9 mouse cellular contexts compared by ENCODE assay signal in the genomic region with DNA sequence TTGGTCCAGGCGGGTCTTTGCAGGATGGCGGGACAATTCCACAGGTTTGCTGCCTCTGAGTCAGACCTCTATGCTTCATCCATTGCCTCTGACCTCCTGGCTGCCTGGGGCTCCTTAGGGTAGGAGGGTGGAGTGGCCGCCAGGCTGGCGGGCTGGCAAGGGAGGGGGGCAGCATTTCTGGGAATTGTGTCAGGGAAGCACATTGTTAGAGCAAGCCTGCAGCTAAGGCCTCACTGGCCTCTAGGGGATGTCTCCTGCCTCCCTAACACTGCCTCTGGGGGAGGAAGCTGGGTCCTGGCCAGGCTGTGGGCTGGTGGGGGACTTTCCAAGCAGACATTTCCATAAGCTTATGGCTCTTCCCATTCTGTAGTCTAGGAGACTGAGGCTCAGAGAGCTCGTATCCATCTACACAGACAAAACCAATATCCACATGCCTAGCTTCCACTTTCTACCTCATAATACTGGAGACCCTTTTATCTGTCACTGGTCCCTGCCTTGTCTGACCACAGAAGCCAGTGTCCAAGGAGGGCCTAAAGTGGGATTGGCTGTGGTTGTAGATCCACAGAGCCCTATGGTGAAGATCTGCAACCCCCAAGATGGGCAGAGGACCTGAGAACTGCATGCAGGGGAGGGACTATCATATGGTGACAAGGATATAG. TPM values are rescaled to one million over a fixed set of nuclear protein-coding genes. Genes with fewer than 3 reads are reported as not detected.
A peak's percentile ranks its signal among the peaks of the same experiment; 100 is the strongest.
DNase-seq lines count a peak whose midpoint lies in the region; ATAC-seq and TF ChIP-seq lines count a peak whose summit lies in the region.
"Had no signal": no experiment of that assay in that cellular context is flagged by ENCODE, and none has a peak within 500 bp of the region (broad histone marks: within the 10 kb centered on the region; RNA-seq: fewer than 3 reads in every experiment).

No protein-coding gene starts in this region.

- 0 out of 2 replicates have a peak, but pooled peaks have one; percentile 19 for TF ChIP-seq CTCF in hindbrain, postnatal 0 days (IDR thresholded peaks at IDR 0.05; ENCODE audit: low read depth)
- TF ChIP-seq CTCF in lung, postnatal 0 days (IDR thresholded peaks at IDR 0.05): peak; percentile 66

- no peaks in the 10 kb centered on the region for H3K9me3 ChIP-seq in hindbrain, embryonic 10.5 days
- no peaks in the 10 kb centered on the region for H3K9me3 ChIP-seq in hindbrain, embryonic 14.5 days (ENCODE audit: control insufficient read depth, low read length)
- H3K9me3 ChIP-seq in embryonic facial prominence, embryonic 13.5 days: no peaks in the 10 kb centered on the region
- no peaks in the 10 kb centered on the region for H3K9me3 ChIP-seq in hindbrain, postnatal 0 days (ENCODE audit: low read length)
- H3K9me3 ChIP-seq in lung, postnatal 0 days (ENCODE audit: low read length): no peaks in the 10 kb centered on the region

- H3K9ac ChIP-seq in hindbrain, embryonic 14.5 days: no peak overlapping the region
- 0 out of 2 replicates have a peak overlapping the region, but pooled peaks have one; percentile 21 for H3K9ac ChIP-seq in embryonic facial prominence, embryonic 13.5 days
- H3K9ac ChIP-seq in hindbrain, postnatal 0 days (replicated peaks; ENCODE audit: low read length): no peak overlapping the region
- H3K9ac ChIP-seq in lung, postnatal 0 days (replicated peaks; ENCODE audit: low read depth): no peak overlapping the region

- H3K36me3 ChIP-seq in hindbrain, embryonic 10.5 days: no peaks in the 10 kb centered on the region
- H3K36me3 ChIP-seq in hindbrain, embryonic 14.5 days (replicated peaks; ENCODE audit: control insufficient read depth, insufficient read depth): no peaks in the 10 kb centered on the region
- H3K36me3 ChIP-seq in embryonic facial prominence, embryonic 13.5 days: no peaks in the 10 kb centered on the region
- no peaks in the 10 kb centered on the region for H3K36me3 ChIP-seq in hindbrain, postnatal 0 days (ENCODE audit: insufficient read depth, low read length)
- no peaks in the 10 kb centered on the region for H3K36me3 ChIP-seq in lung, postnatal 0 days (ENCODE audit: insufficient read depth, low read length)

- peak overlapping the region; percentile 86 for H3K27ac ChIP-seq in hindbrain, embryonic 10.5 days
- H3K27ac ChIP-seq in hindbrain, embryonic 14.5 days: no peak overlapping the region
- peak overlapping the region; percentile 44; the same call in 1 of the 2 replicates for H3K27ac ChIP-seq in embryonic facial prominence, embryonic 13.5 days
- peak overlapping the region; percentile 8; the same call in 1 of the 2 replicates for H3K27ac ChIP-seq in hindbrain, postnatal 0 days
- H3K27ac ChIP-seq in lung, postnatal 0 days (ENCODE audit: low read length): peak overlapping the region; percentile 76

- H3K27me3 ChIP-seq in hindbrain, embryonic 10.5 days (ENCODE audit: insufficient read depth, poor library complexity, severe bottlenecking): peaks cover 32% of the 10 kb centered on the region
- peaks cover 10% of the 10 kb centered on the region for H3K27me3 ChIP-seq in hindbrain, embryonic 14.5 days (ENCODE audit: control insufficient read depth, insufficient read depth, low read length)
- peaks cover 15% of the 10 kb centered on the region for H3K27me3 ChIP-seq in embryonic facial prominence, embryonic 13.5 days
- H3K27me3 ChIP-seq in hindbrain, postnatal 0 days (ENCODE audit: insufficient read depth, low read length): 0 out of 2 replicates have a peak, but pooled peaks cover 3% of the 10 kb centered on the region
- peaks cover 5% of the 10 kb centered on the region; the same call in 1 of the 2 replicates for H3K27me3 ChIP-seq in lung, postnatal 0 days (replicated peaks; ENCODE audit: insufficient read depth, low read length)

- H3K4me3 ChIP-seq in hindbrain, embryonic 10.5 days: no peak overlapping the region
- H3K4me3 ChIP-seq in hindbrain, embryonic 14.5 days (replicated peaks; ENCODE audit: low read length): no peak overlapping the region
- H3K4me3 ChIP-seq in embryonic facial prominence, embryonic 13.5 days: no peak overlapping the region
- H3K4me3 ChIP-seq in hindbrain, postnatal 0 days (ENCODE audit: low read length): no peak overlapping the region
- no peak overlapping the region for H3K4me3 ChIP-seq in lung, postnatal 0 days (ENCODE audit: low read depth, low read length)

- H3K4me2 ChIP-seq in hindbrain, embryonic 14.5 days (replicated peaks): no peak overlapping the region
- H3K4me2 ChIP-seq in embryonic facial prominence, embryonic 13.5 days: no peak overlapping the region
- H3K4me2 ChIP-seq in hindbrain, postnatal 0 days (ENCODE audit: low read depth, low read length): no peak overlapping the region
- H3K4me2 ChIP-seq in lung, postnatal 0 days (replicated peaks; ENCODE audit: low read depth, low read length): no peak overlapping the region

- no peak for ATAC-seq in hindbrain, embryonic 14.5 days (ENCODE audit: low FRiP score)
- no peak for ATAC-seq in embryonic facial prominence, embryonic 13.5 days (ENCODE audit: insufficient number of reproducible peaks, insufficient read depth, low FRiP score, low TSS enrichment, low read depth)
- ATAC-seq in hindbrain, postnatal 0 days: no peak
- ATAC-seq in lung, postnatal 0 days: peak; percentile 60

- WGBS in hindbrain, embryonic 10.5 days: 54% methylated on average over 5 of the region's 5 CpGs
- WGBS in hindbrain, embryonic 14.5 days: 56% methylated on average over 5 of the region's 5 CpGs
- 49% methylated on average over 5 of the region's 5 CpGs for WGBS in embryonic facial prominence, embryonic 13.5 days
- 54% methylated on average over 5 of the region's 5 CpGs for WGBS in hindbrain, postnatal 0 days
- WGBS in lung, postnatal 0 days: 58% methylated on average over 5 of the region's 5 CpGs

- DNase-seq in hindbrain, embryonic 10.5 days (ENCODE audit: low spot score): no peak
- no peak for DNase-seq in hindbrain, embryonic 14.5 days (ENCODE audit: low spot score)
- no peak for DNase-seq in hindbrain, postnatal 0 days (ENCODE audit: low spot score)
- peak; percentile 64 for DNase-seq in lung, postnatal 0 days (ENCODE audit: low spot score)
- DNase-seq in yolk sac, embryonic 10.5 days (ENCODE audit: low spot score): no peak
- DNase-seq in spleen, adult 18-20 months: no peak
- DNase-seq in T-cell, adult 2 months (ENCODE audit: low spot score): no peak

- peak; percentile 60 for TF ChIP-seq EP300 in lung, postnatal 0 days (IDR thresholded peaks at IDR 0.05)

- peaks cover 74% of the 10 kb centered on the region for H3K4me1 ChIP-seq in hindbrain, embryonic 10.5 days (replicated peaks)
- H3K4me1 ChIP-seq in hindbrain, embryonic 14.5 days (replicated peaks; ENCODE audit: control insufficient read depth, insufficient read depth, low read length): peaks cover 27% of the 10 kb centered on the region
- peaks cover 39% of the 10 kb centered on the region for H3K4me1 ChIP-seq in embryonic facial prominence, embryonic 13.5 days
- H3K4me1 ChIP-seq in hindbrain, postnatal 0 days (ENCODE audit: insufficient read depth, low read length): peaks cover 22% of the 10 kb centered on the region
- H3K4me1 ChIP-seq in lung, postnatal 0 days (ENCODE audit: insufficient read depth, low read depth, low read length): peaks cover 5% of the 10 kb centered on the region; the same call in 1 of the 2 replicates

RNA-seq across cellular contexts. Expression of gene Tcea2, which starts 2.9 kb away (rescaled TPM):
- polyA plus RNA-seq in hindbrain, embryonic 10.5 days (2016; fragmentation: Nextera tagmentation; extraction: Ambion mirVana): 14.4 and 17.7 TPM in 2 replicates
- polyA plus RNA-seq in hindbrain, embryonic 14.5 days (2014; fragmentation: Nextera tagmentation; extraction: Ambion mirVana): 40.6 and 50.4 TPM in 2 replicates
- 30.4 and 33.0 TPM in 2 replicates for polyA plus RNA-seq in embryonic facial prominence, embryonic 13.5 days (2015; fragmentation: Nextera tagmentation; extraction: Ambion mirVana)
- total RNA-seq in hindbrain, postnatal 0 days (2014; rRNA removed): 37.2 and 50.2 TPM in 2 replicates
- 48.7 and 54.3 TPM in 2 replicates for polyA plus RNA-seq in hindbrain, postnatal 0 days (2015; fragmentation: Nextera tagmentation; extraction: Ambion mirVana)
- 14.1 and 15.3 TPM in 2 replicates for polyA plus RNA-seq in lung, postnatal 0 days (2015; fragmentation: Nextera tagmentation; extraction: Ambion mirVana)

RNA-seq across cellular contexts. Expression of gene Sox18, which starts 5.8 kb away (rescaled TPM):
- 21.4 and 21.7 TPM in 2 replicates for polyA plus RNA-seq in hindbrain, embryonic 10.5 days (2016; fragmentation: Nextera tagmentation; extraction: Ambion mirVana)
- polyA plus RNA-seq in hindbrain, embryonic 14.5 days (2014; fragmentation: Nextera tagmentation; extraction: Ambion mirVana): 19.3 and 20.9 TPM in 2 replicates
- 88.3 and 92.4 TPM in 2 replicates for polyA plus RNA-seq in embryonic facial prominence, embryonic 13.5 days (2015; fragmentation: Nextera tagmentation; extraction: Ambion mirVana)
- total RNA-seq in hindbrain, postnatal 0 days (2014; rRNA removed): 10.8 and 14.7 TPM in 2 replicates
- polyA plus RNA-seq in hindbrain, postnatal 0 days (2015; fragmentation: Nextera tagmentation; extraction: Ambion mirVana): 10.6 and 11.6 TPM in 2 replicates
- polyA plus RNA-seq in lung, postnatal 0 days (2015; fragmentation: Nextera tagmentation; extraction: Ambion mirVana): 134 and 161 TPM in 2 replicates

RNA-seq across cellular contexts. Expression of gene Rgs19, which starts 16.6 kb away (rescaled TPM):
- polyA plus RNA-seq in hindbrain, embryonic 10.5 days (2016; fragmentation: Nextera tagmentation; extraction: Ambion mirVana): 69.1 and 79.2 TPM in 2 replicates
- polyA plus RNA-seq in hindbrain, embryonic 14.5 days (2014; fragmentation: Nextera tagmentation; extraction: Ambion mirVana): 69.0 and 73.0 TPM in 2 replicates
- 83.5 and 86.1 TPM in 2 replicates for polyA plus RNA-seq in embryonic facial prominence, embryonic 13.5 days (2015; fragmentation: Nextera tagmentation; extraction: Ambion mirVana)
- total RNA-seq in hindbrain, postnatal 0 days (2014; rRNA removed): 57.9 and 94.0 TPM in 2 replicates
- polyA plus RNA-seq in hindbrain, postnatal 0 days (2015; fragmentation: Nextera tagmentation; extraction: Ambion mirVana): 50.6 and 56.8 TPM in 2 replicates
- polyA plus RNA-seq in lung, postnatal 0 days (2015; fragmentation: Nextera tagmentation; extraction: Ambion mirVana): 32.7 and 33.3 TPM in 2 replicates

RNA-seq across cellular contexts. Expression of gene Gm29797, which starts 20.4 kb away (rescaled TPM):
- not detected in 2 replicates for polyA plus RNA-seq in hindbrain, embryonic 10.5 days (2016; fragmentation: Nextera tagmentation; extraction: Ambion mirVana)
- 0.27 TPM in 1 of 2 replicates, not detected in the other for polyA plus RNA-seq in hindbrain, embryonic 14.5 days (2014; fragmentation: Nextera tagmentation; extraction: Ambion mirVana)
- polyA plus RNA-seq in embryonic facial prominence, embryonic 13.5 days (2015; fragmentation: Nextera tagmentation; extraction: Ambion mirVana): not detected in 2 replicates
- total RNA-seq in hindbrain, postnatal 0 days (2014; rRNA removed): not detected in 2 replicates
- not detected in 2 replicates for polyA plus RNA-seq in hindbrain, postnatal 0 days (2015; fragmentation: Nextera tagmentation; extraction: Ambion mirVana)
- not detected in 2 replicates for polyA plus RNA-seq in lung, postnatal 0 days (2015; fragmentation: Nextera tagmentation; extraction: Ambion mirVana)

RNA-seq across cellular contexts. Expression of gene Lkaaear1, which starts 21.0 kb away (rescaled TPM):
- polyA plus RNA-seq in hindbrain, embryonic 10.5 days (2016; fragmentation: Nextera tagmentation; extraction: Ambion mirVana): not detected in 2 replicates
- not detected in 2 replicates for polyA plus RNA-seq in hindbrain, embryonic 14.5 days (2014; fragmentation: Nextera tagmentation; extraction: Ambion mirVana)
- not detected in 2 replicates for polyA plus RNA-seq in embryonic facial prominence, embryonic 13.5 days (2015; fragmentation: Nextera tagmentation; extraction: Ambion mirVana)
- total RNA-seq in hindbrain, postnatal 0 days (2014; rRNA removed): not detected in 2 replicates
- polyA plus RNA-seq in hindbrain, postnatal 0 days (2015; fragmentation: Nextera tagmentation; extraction: Ambion mirVana): not detected in 2 replicates
- polyA plus RNA-seq in lung, postnatal 0 days (2015; fragmentation: Nextera tagmentation; extraction: Ambion mirVana): not detected in 2 replicates
- total RNA-seq: ES-E14 had no signal
